Mouse (Mus musculus) liver, embryonic 14.5 days (tissue): Measurements from ENCODE around the gene Hmcn1. TPM values are rescaled to one million over a fixed set of nuclear protein-coding genes. Genes with fewer than 3 reads are reported as not detected.

Experiments used
- ATAC-seq: fragments of 200-750 bp; cut with Nextera tagmentation; 2 replicates; pipeline ENCODE4 v1.8.0; 2017; ENCODE audit warnings: moderate number of reproducible peaks, mild to moderate bottlenecking, moderate library complexity; ENCODE audit not compliant: insufficient read depth
- DNase-seq, 3 experiments: peaks; one replicate each; pipeline ENCODE4 v3.0.0-alpha.2; 2012 to 2013; ENCODE audit warnings: low read depth in 3 of 3, low spot score in 3 of 3
- H3K27ac ChIP-seq: fragments of 300-500 bp; sonication (generic); 2 replicates; pipeline ENCODE4 v1.5.1; 2014; ENCODE audit warnings: moderate library complexity, mild to moderate bottlenecking, control low read depth, inconsistent platforms
- H3K27me3 ChIP-seq: fragments of 300-500 bp; sonication (generic); 2 replicates; pipeline ENCODE4 v1.6.1; 2014; ENCODE audit warnings: mild to moderate bottlenecking, low read length, moderate library complexity; ENCODE audit not compliant: control insufficient read depth, insufficient read depth
- H3K36me3 ChIP-seq: fragments of 300-500 bp; sonication (generic); replicated peaks from 2 replicates; pipeline ENCODE4 v1.6.1; 2014; ENCODE audit warnings: low read depth; ENCODE audit not compliant: control insufficient read depth, insufficient read depth
- H3K4me1 ChIP-seq, 2 experiments: fragments of 200-500 bp in 1 of 2; fragments of 300-500 bp in 1 of 2; sonication (generic) in 1 of 2; replicated peaks; 2 replicates each; pipeline ENCODE4 v1.6.1; 2012 to 2014; ENCODE audit warnings: antibody characterized with exemption in 1 of 2, inconsistent platforms in 1 of 2, low read length in 1 of 2; ENCODE audit not compliant: control insufficient read depth in 2 of 2, insufficient read depth in 2 of 2
- H3K4me2 ChIP-seq: fragments of 300-500 bp; sonication (generic); 2 replicates; pipeline ENCODE4 v1.6.1; 2014; ENCODE audit warnings: low read depth, mild to moderate bottlenecking, control low read depth, moderate library complexity
- H3K4me3 ChIP-seq, 2 experiments: fragments of 200-500 bp in 1 of 2; fragments of 300-500 bp in 1 of 2; sonication (generic) in 1 of 2; 2 replicates each; pipeline ENCODE4 v1.5.1; 2012 to 2014; ENCODE audit warnings: low read depth in 2 of 2, low read length in 2 of 2, mild to moderate bottlenecking in 2 of 2, control low read depth in 1 of 2, inconsistent platforms in 1 of 2, moderate library complexity in 1 of 2; ENCODE audit not compliant: insufficient read depth in 1 of 2
- H3K9ac ChIP-seq: fragments of 300-500 bp; sonication (generic); replicated peaks from 2 replicates; pipeline ENCODE4 v1.6.1; 2014; ENCODE audit warnings: mild to moderate bottlenecking, control low read depth, moderate library complexity
- H3K9me3 ChIP-seq: fragments of 300-500 bp; sonication (generic); 2 replicates; pipeline ENCODE4 v1.6.1; 2016; ENCODE audit warnings: low read length, mixed read lengths; ENCODE audit not compliant: control insufficient read depth
- CTCF ChIP-seq: IDR thresholded peaks from 2 replicates; pipeline ENCODE4 v1.5.1; 2016; ENCODE audit warnings: antibody characterized with exemption, low read depth, control low read depth
- EP300 ChIP-seq: IDR thresholded peaks from 2 replicates; pipeline ENCODE4 v1.6.1; 2016; ENCODE audit warnings: antibody characterized with exemption, low read depth
- WGBS: fragments of 180-500 bp; shearing (Covaris S2); extraction: QIAGEN DNeasy Blood & Tissue Kit; methylation state at CpG from one replicate; pipeline ENCODE4 v1.1.7; 2014; ENCODE audit not compliant: insufficient replicate concordance; 5-methylcytosine and 5-hydroxymethylcytosine counted together
- polyA plus RNA-seq, 2 experiments: library from polyadenylated mRNA; depleted of rRNA in 1 of 2; stranded (reverse) in 1 of 2; unstranded in 1 of 2; fragments of >200 nt; fragmentation: Nextera tagmentation in 1 of 2; extraction: Ambion mirVana in 1 of 2; gene quantifications; 2 replicates each; pipeline versions ENCODE4 v1.2.1 to v1.2.3; 2012 to 2014

Gene Hmcn1
- polyA plus RNA-seq, 2 experiments, result 2.3 to 3.3 TPM

DNA sequence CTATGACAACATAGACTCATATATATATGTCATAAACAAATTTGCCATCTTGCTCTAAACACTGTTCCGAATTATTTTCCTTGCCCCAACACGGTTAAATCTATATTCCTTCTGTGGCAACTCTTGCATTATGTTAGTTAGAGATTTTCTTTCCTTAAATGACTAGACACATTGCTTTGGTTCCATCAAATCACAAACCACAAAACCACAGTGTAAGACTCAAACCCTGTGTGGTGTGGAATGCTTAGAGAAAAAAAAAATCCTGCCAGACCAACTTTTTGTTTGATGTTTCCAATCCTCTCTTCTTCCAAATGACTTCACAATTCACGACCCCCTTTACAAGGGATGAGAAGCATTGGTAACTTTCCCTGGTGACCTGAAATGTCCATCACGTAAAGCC lies 231.6 kb downstream of the Hmcn1 start:
- Histone ChIP-seq H3K4me3 (no peak overlapping the region), H3K36me3 (no peaks in the 10 kb centered on the region), H3K27me3 (no peaks in the 10 kb centered on the region), H3K4me1 (no peaks in the 10 kb centered on the region), H3K4me2 (no peak overlapping the region), H3K9me3 (no peaks in the 10 kb centered on the region), H3K27ac (no peak overlapping the region), H3K9ac (no peak overlapping the region)
- ATAC-seq (no peak), DNase-seq (no peak)
- 51% methylated on average over 4 of the region's 4 CpGs for WGBS
- TF ChIP-seq EP300 (no peak), CTCF (no peak)

DNA sequence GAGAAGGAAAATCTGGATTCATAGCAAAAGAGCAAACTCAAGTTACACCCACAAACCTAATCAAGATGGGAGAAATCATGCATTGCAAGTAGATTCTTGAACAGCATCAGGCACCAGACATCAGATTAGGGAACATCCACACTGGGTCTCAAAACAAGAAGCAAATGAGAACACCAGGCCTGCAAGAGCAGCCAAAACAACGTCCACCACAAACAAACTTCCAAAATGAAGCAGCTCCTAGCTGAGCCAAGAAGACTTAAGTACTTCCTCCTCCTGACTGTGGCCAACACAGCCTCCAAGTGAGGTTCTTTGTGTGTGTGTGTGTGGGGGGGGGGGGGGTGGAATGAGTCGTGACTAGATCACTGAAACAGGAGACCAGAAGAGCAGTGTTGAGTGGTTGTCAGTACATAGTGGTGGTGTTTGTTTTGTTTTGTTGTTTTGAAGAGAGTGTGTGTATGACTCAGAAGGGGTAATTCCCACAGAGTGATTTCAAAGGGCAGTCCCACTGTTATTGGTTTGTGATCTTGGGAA lies 232.4 kb downstream of the Hmcn1 start:
- no peak overlapping the region for H3K9ac ChIP-seq
- ATAC-seq (no peak), DNase-seq (no peak)
- no peak overlapping the region for H3K4me2 ChIP-seq
- WGBS, result 18% methylated on average over 2 of the region's 2 CpGs
- no peak overlapping the region for H3K4me3 ChIP-seq
- no peaks in the 10 kb centered on the region for H3K27me3 ChIP-seq
- H3K36me3 ChIP-seq, result no peaks in the 10 kb centered on the region
- H3K9me3 ChIP-seq, result no peaks in the 10 kb centered on the region
- TF ChIP-seq CTCF (no peak), EP300 (no peak)
- H3K4me1 ChIP-seq, result no peaks in the 10 kb centered on the region
- H3K27ac ChIP-seq, result no peak overlapping the region

DNA sequence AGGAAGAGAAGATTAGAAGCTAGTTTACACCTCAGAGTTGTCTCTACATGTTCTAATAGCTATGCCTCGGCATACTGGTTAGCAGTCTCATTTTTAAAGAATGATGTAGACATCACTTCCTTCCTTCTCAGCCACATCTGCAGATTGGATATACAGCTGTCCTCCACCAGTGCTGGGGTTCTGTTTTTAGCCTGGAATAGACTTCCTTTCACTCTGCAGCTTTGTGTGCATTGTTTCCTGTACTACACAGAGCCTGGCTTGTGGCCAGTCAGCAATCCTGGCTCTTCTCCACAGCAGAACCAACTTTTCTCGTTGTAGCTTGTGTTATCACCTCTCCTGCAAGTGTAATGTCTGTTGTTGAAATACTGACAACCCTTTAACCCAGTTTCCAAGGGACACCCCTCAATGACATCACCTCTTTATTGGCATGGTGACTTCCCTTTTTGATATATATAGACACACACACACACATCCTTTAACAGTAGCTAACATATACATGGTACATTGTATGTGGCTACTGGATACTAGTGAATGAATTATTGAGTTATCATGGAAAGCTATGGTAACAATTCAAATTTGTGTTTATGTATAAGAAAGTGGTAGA lies 233.7 kb downstream of the Hmcn1 start:
- DNase-seq (no peak), ATAC-seq (no peak)
- Histone ChIP-seq H3K27me3 (no peaks in the 10 kb centered on the region), H3K36me3 (no peaks in the 10 kb centered on the region), H3K9me3 (no peaks in the 10 kb centered on the region), H3K4me1 (no peaks in the 10 kb centered on the region), H3K9ac (no peak overlapping the region), H3K4me3 (no peak overlapping the region), H3K27ac (no peak overlapping the region), H3K4me2 (no peak overlapping the region)
- TF ChIP-seq CTCF, result no peak
- no peak for TF ChIP-seq EP300
- WGBS, result 9% methylated on average over 2 of the region's 2 CpGs

DNA sequence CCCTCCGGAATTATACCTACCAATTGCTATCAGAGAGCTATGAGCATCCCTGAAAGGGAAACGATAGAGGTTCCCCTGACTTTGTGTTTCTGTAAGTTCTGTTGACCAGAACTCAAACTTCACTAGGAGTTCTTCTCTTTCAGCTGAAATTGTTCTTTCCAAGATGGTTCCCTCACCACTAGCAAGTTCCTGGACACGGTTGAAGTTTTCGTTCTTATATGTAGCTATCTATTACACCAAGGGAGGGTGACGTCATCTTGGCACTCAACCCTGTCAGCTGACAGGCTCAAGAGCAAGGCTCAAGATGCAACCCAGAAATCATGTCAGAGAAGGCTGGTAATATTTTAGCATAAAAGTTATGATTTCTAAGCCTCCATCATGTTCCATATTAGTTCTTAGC lies 239.3 kb downstream of the Hmcn1 start:
- no peak overlapping the region for H3K27ac ChIP-seq
- H3K9me3 ChIP-seq, result no peaks in the 10 kb centered on the region
- no peak overlapping the region for H3K4me3 ChIP-seq
- H3K36me3 ChIP-seq, result no peaks in the 10 kb centered on the region
- ATAC-seq, result no peak
- no peaks in the 10 kb centered on the region for H3K4me1 ChIP-seq
- H3K27me3 ChIP-seq, result no peaks in the 10 kb centered on the region
- 75% methylated on average over 5 of the region's 5 CpGs for WGBS
- TF ChIP-seq EP300 (no peak), CTCF (no peak)
- H3K9ac ChIP-seq, result no peak overlapping the region
- no peak overlapping the region for H3K4me2 ChIP-seq
- no peak for DNase-seq

DNA sequence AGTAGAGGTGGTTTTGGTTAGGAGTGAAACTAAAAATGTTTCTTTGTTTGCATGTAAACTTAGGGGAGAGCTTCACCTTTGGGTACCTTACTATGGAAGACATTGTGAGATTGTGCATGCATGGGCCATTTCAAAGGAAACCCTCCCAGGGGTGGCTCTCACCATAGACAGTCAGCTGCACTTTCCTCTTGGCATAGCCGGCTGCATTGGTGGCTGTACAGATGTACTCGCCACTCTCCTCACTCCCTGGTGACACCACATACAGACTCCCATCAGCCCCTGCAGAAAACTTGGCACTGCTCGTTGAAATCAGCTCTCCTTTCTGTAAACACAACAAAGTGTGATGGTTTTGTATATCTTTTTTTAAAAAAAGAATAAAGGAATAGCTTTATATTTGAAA lies 244.5 kb downstream of the Hmcn1 start:
- ATAC-seq, result no peak
- no peak for DNase-seq
- WGBS, result 47% methylated on average over 3 of the region's 3 CpGs
- Histone ChIP-seq H3K27me3 (no peaks in the 10 kb centered on the region), H3K4me1 (no peaks in the 10 kb centered on the region), H3K36me3 (no peaks in the 10 kb centered on the region), H3K27ac (no peak overlapping the region), H3K4me3 (no peak overlapping the region), H3K4me2 (no peak overlapping the region), H3K9ac (no peak overlapping the region), H3K9me3 (no peaks in the 10 kb centered on the region)
- TF ChIP-seq EP300 (no peak), CTCF (no peak)
